Mouse (Mus musculus): ENCODE data around the gene Mllt6. TPM values are rescaled to one million over a fixed set of nuclear protein-coding genes. Genes with fewer than 3 reads are reported as not detected.

Gene Mllt6
- total and polyA plus RNA-seq, 3 experiments: 17.2 to 17.6 TPM; not detected in 1

- H3K27ac ChIP-seq (ENCODE audit: control insufficient read depth, low read depth, low read length): peak overlapping the region; percentile 66
- H3K4me3 ChIP-seq (ENCODE audit: control insufficient read depth in 1 of 2, insufficient read depth in 1 of 2, low read depth in 2 of 2, low read length in 2 of 2): peak overlapping the region; percentile 56 to 94
- H3K36me3 ChIP-seq (ENCODE audit: control insufficient read depth in 1 of 2, insufficient read depth in 2 of 2, low read length in 2 of 2): peaks cover 0 to 6% of the 10 kb centered on the region in 2 experiments; a peak in 2 of 4 replicates
- peaks cover 0 to 19% of the 10 kb centered on the region in 2 experiments; a peak in 3 of 4 replicates for H3K4me1 ChIP-seq (ENCODE audit: control insufficient read depth in 1 of 2, insufficient read depth in 2 of 2, low read length in 2 of 2)
- peaks cover 21% of the 10 kb centered on the region for H3K79me2 ChIP-seq (ENCODE audit: control insufficient read depth, insufficient read depth, low read length, poor library complexity)
- no peak for TF ChIP-seq KAT2A (conservative IDR thresholded peaks at IDR 0.05; ENCODE audit: low read depth, low read length)
- no peak for TF ChIP-seq MYB (IDR thresholded peaks at IDR 0.05; ENCODE audit: low read depth, low read length)
- no peak for TF ChIP-seq MAFK (IDR thresholded peaks at IDR 0.05; ENCODE audit: borderline replicate concordance, low read depth, low read length)
- TF ChIP-seq GABPA (IDR thresholded peaks at IDR 0.05; ENCODE audit: low read depth, low read length): no peak
- TF ChIP-seq ZMIZ1 (IDR thresholded peaks at IDR 0.05; ENCODE audit: low read depth, low read length): no peak; the same call in 1 of the 2 replicates
- peak in 1 of 2 experiments; percentile 82; a peak in 2 of 4 replicates for TF ChIP-seq USF2 (IDR thresholded peaks at IDR 0.05; ENCODE audit: borderline replicate concordance in 1 of 2, insufficient read depth in 1 of 2, low read depth in 1 of 2, low read length in 2 of 2)
- TF ChIP-seq CHD1 (IDR thresholded peaks at IDR 0.05; ENCODE audit: low read depth, low read length): no peak
- no peak; the same call in 1 of the 2 replicates for TF ChIP-seq NELFE (IDR thresholded peaks at IDR 0.05; ENCODE audit: low read depth, low read length)
- peak; percentile 94 for TF ChIP-seq USF1 (IDR thresholded peaks at IDR 0.05; ENCODE audit: low read depth, low read length)
- TF ChIP-seq MXI1 (IDR thresholded peaks at IDR 0.05; ENCODE audit: low read depth, low read length): peak; percentile 7; the same call in 1 of the 2 replicates
- peak; percentile 31; the same call in 1 of the 2 replicates for TF ChIP-seq HCFC1 (IDR thresholded peaks at IDR 0.05; ENCODE audit: low read depth, low read length)
- no peak for TF ChIP-seq MYC (IDR thresholded peaks at IDR 0.05; ENCODE audit: low read depth, low read length)
- TF ChIP-seq TBP (IDR thresholded peaks at IDR 0.05; ENCODE audit: low read depth, low read length): 0 out of 2 replicates have a peak, but pooled peaks have one; percentile 28
- H3K9me3 ChIP-seq (replicated peaks; ENCODE audit: insufficient read depth, low read length): no peaks in the 10 kb centered on the region
- H3K9ac ChIP-seq (ENCODE audit: control insufficient read depth, low read depth, low read length, poor library complexity, severe bottlenecking): peak overlapping the region; percentile 83
- H3K27me3 ChIP-seq (ENCODE audit: control insufficient read depth in 1 of 2, insufficient read depth in 2 of 2, low read length in 2 of 2): no peaks in the 10 kb centered on the region
- DNase-seq (ENCODE audit: low read depth, low spot score): peak; percentile 89
Measured at GRCm38 (mm10) chr11:97699626-97700002, 36.4 kb downstream of the Mllt6 start.

GRCm38 (mm10) chr11:97700003-97700745, 37.0 kb downstream of the Mllt6 start, which contains the start of gene Pcgf2:
Pcgf2 (minus strand) TSS chr11:97700497.
- peak within 1 kb of the TSS; percentile 73 to 94 for H3K4me3 ChIP-seq (ENCODE audit: control insufficient read depth in 1 of 2, insufficient read depth in 1 of 2, low read depth in 2 of 2, low read length in 2 of 2)
- peaks cover 0 to 12% of the 10 kb centered on the region in 2 experiments; a peak in 2 of 4 replicates for H3K36me3 ChIP-seq (ENCODE audit: control insufficient read depth in 1 of 2, insufficient read depth in 2 of 2, low read length in 2 of 2)
- DNase-seq (ENCODE audit: low read depth, low spot score): peak; percentile 85
- no peaks in the 10 kb centered on the region for H3K9me3 ChIP-seq (replicated peaks; ENCODE audit: insufficient read depth, low read length)
- H3K79me2 ChIP-seq (ENCODE audit: control insufficient read depth, insufficient read depth, low read length, poor library complexity): peaks cover 26% of the 10 kb centered on the region
- H3K9ac ChIP-seq (ENCODE audit: control insufficient read depth, low read depth, low read length, poor library complexity, severe bottlenecking): peak within 1 kb of the TSS; percentile 83
- H3K4me1 ChIP-seq (ENCODE audit: control insufficient read depth in 1 of 2, insufficient read depth in 2 of 2, low read length in 2 of 2): peaks cover 0 to 19% of the 10 kb centered on the region in 2 experiments; a peak in 3 of 4 replicates
- H3K27me3 ChIP-seq (ENCODE audit: control insufficient read depth in 1 of 2, insufficient read depth in 2 of 2, low read length in 2 of 2): no peaks in the 10 kb centered on the region
- peak within 1 kb of the TSS; percentile 66 for H3K27ac ChIP-seq (ENCODE audit: control insufficient read depth, low read depth, low read length)
- peak; percentile 45; the same call in 1 of the 2 replicates for TF ChIP-seq MAZ (IDR thresholded peaks at IDR 0.05; ENCODE audit: low read depth, low read length)
- TF ChIP-seq HCFC1 (IDR thresholded peaks at IDR 0.05; ENCODE audit: low read depth, low read length): peak; percentile 26; the same call in 1 of the 2 replicates
- TF ChIP-seq E2F4 (IDR thresholded peaks at IDR 0.05; ENCODE audit: borderline replicate concordance, low read depth, low read length): peak; percentile 61; the same call in 1 of the 2 replicates
- peak; percentile 63 for TF ChIP-seq NELFE (IDR thresholded peaks at IDR 0.05; ENCODE audit: low read depth, low read length)
- 0 out of 2 replicates have a peak, but pooled peaks have one; percentile 15 for TF ChIP-seq RCOR1 (IDR thresholded peaks at IDR 0.05; ENCODE audit: low read depth, low read length)
- no peak for TF ChIP-seq USF1 (IDR thresholded peaks at IDR 0.05; ENCODE audit: low read depth, low read length)
- TF ChIP-seq NRF1 (IDR thresholded peaks at IDR 0.05; ENCODE audit: insufficient read depth, low read depth, low read length, poor library complexity, severe bottlenecking): 0 out of 2 replicates have a peak, but pooled peaks have one; percentile 10
- no peak for TF ChIP-seq POLR2AphosphoS5 (IDR thresholded peaks at IDR 0.05; ENCODE audit: borderline replicate concordance, low read depth, low read length)
- peak; percentile 46; the same call in 1 of the 2 replicates for TF ChIP-seq ETS1 (IDR thresholded peaks at IDR 0.05; ENCODE audit: low read depth, low read length)
- no peak for TF ChIP-seq GABPA (IDR thresholded peaks at IDR 0.05; ENCODE audit: low read depth, low read length)
- TF ChIP-seq SMC3 (IDR thresholded peaks at IDR 0.05; ENCODE audit: low read depth, low read length): no peak
- TF ChIP-seq TBP (IDR thresholded peaks at IDR 0.05; ENCODE audit: low read depth, low read length): peak; percentile 88
- TF ChIP-seq MXI1 (IDR thresholded peaks at IDR 0.05; ENCODE audit: low read depth, low read length): peak; percentile 30
- TF ChIP-seq ZMIZ1 (IDR thresholded peaks at IDR 0.05; ENCODE audit: low read depth, low read length): peak; percentile 74; the same call in 1 of the 2 replicates
- peak; percentile 20 for TF ChIP-seq TCF12 (IDR thresholded peaks at IDR 0.05; ENCODE audit: low read depth, low read length)
- TF ChIP-seq BHLHE40 (IDR thresholded peaks at IDR 0.05; ENCODE audit: borderline replicate concordance, low read depth, low read length): no peak
- no peak for TF ChIP-seq CTCF (IDR thresholded peaks at IDR 0.05 in 2 of 3, conservative IDR thresholded peaks at IDR 0.05 in 1 of 3; ENCODE audit: control insufficient read depth in 1 of 3, insufficient read depth in 1 of 3, low read depth in 2 of 3, low read length in 3 of 3, poor library complexity in 1 of 3, severe bottlenecking in 1 of 3)
- TF ChIP-seq ELF1 (IDR thresholded peaks at IDR 0.05; ENCODE audit: low read depth, low read length): peak; percentile 46; the same call in 1 of the 2 replicates
- peak; percentile 98; the same call in 1 of the 2 replicates for TF ChIP-seq UBTF (IDR thresholded peaks at IDR 0.05; ENCODE audit: borderline replicate concordance, insufficient read depth, low read depth, low read length)
- peak; percentile 70 for TF ChIP-seq MAX (IDR thresholded peaks at IDR 0.05; ENCODE audit: low read length)

Data from MEL (cell line).